Mouse (Mus musculus): Measurements from ENCODE around the gene Ccdc34.

The Ccdc34 gene

DNA sequence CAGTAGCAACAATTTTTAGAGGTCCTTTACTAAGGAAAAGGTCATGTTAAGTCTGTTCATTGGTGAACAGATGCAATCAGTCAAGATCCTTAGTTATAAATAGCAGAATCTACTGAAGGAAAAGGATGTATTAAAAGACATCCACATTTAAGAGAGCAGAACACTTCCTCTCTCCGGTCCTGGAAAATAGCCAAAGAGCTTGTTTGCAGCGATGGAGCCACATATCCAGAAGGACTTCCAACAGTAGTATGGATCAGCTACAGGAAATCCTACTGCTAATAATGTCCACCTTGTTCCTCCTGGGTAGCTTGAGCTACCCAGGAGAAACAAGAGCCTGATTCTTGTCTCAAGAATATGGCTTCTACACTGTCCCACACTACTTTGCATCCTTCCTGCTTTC is 205.2 kb downstream of the Ccdc34 start:
- no peak for DNase-seq

Measured in kidney, adult 8-10 months (tissue).